Mouse (Mus musculus) kidney, adult 2 months (tissue): ENCODE results near the gene Bcat1.

ENCODE experiments used
- CTCF ChIP-seq: fragments of 200-500 bp; conservative IDR thresholded peaks from 2 replicates; pipeline ENCODE4 v1.5.1; 2011; ENCODE audit warnings: low read depth, mild to moderate bottlenecking, control low read depth, low read length, moderate library complexity, mixed read lengths; ENCODE audit not compliant: insufficient read depth, insufficient read length
- POLR2A ChIP-seq: fragments of 200-500 bp; IDR thresholded peaks from one replicate; pipeline ENCODE4 v1.6.1; 2011; ENCODE audit warnings: low read depth, low read length, control low read depth

DNA sequence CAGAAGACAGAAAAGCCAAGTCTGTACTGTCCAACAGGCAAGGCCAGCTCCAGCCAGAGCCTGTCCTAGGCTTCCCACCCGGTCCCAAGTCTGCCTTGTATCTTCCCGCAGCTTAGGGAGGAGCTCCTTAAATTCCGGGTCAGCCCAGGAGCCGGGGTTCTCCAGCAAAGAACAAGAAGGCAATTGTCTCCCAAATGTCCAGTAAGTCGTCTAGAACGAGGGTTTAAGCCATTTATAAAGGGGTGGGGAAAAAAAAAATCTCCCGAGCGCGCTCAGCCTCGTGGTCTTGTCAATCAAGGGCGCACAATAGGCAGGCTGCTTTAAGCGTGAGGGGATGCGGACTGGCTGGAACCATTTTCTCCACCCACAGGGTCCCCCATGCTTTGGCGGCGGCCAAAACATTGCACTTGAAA is 28.5 kb downstream of the Bcat1 start:
- TF ChIP-seq POLR2A (no peak), CTCF (no peak)
